Mouse (Mus musculus) cerebellum, adult 8-10 months (tissue): ENCODE measurements around the gene Snx21.

Experiments
- DNase-seq: peaks from one replicate; pipeline ENCODE4 v3.0.0; 2022

Gene Snx21

GRCm38 (mm10) chr2:164832032-164832747 lies 46.6 kb downstream of the Snx21 start:
- DNase-seq = peak; percentile 38

GRCm38 (mm10) chr2:164832748-164833301 lies 47.2 kb downstream of the Snx21 start, which contains the start of gene Ctsa:
Gene Ctsa (plus strand): TSS chr2:164832873.
- DNase-seq = peak; percentile 72

DNA sequence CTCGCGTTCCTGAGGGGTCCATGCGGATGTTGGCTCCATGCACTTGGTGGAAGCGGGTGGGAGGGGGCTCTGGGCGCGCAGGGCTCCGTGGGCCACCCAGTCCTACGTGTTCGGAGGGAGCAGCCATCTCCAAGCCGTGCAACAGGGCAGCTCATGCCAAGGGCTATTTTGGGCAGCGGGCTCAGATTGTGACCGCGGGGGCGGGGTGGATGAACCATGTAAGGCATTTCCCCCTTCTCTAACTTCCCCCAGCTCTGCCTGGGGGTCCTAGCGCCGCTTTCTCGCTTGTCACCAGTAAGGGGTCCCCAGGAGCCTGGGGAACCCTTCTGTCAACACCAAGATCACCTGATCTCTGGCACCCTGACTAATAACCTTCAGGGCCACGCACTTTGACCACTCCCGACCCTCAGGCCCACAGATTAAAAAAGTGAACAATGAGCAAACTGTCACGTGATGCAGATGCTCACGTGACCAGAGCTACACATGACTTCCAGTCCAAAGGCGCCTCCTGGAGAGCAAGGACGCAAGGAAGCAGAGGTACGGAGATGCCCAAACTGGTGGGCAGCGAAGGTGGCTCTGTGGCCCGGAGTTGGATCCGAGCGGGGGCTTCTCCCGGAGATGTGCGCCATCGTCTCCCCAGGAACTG lies 47.8 kb downstream of the Snx21 start, which contains the start of gene Neurl2:
Gene Neurl2, minus strand, starts transcription at position 143 of the 646 bp plus-strand sequence.
- DNase-seq = peak; percentile 89

DNA sequence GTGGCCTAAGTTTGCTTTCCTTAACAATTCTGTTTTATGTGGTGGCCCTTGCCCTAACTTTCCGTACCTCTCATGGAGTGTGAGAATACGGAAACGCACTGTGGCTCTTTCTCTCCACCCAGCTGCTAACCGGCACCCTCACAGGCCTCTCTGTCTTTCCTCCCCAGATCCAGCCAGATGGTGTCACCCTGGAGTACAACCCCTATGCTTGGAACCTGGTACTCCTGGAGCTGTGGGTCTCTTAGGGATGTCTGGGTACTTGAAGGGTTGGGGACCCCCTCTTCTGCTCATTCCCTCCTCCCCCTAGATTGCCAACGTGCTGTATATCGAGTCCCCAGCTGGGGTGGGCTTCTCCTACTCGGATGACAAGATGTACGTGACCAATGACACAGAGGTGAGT lies 48.9 kb downstream of the Snx21 start:
- peak; percentile 41 for DNase-seq

- no peak for DNase-seq
Measured at GRCm38 (mm10) chr2:164835164-164835563, 49.5 kb downstream of the Snx21 start.
